Mouse (Mus musculus) liver, embryonic 16.5 days (tissue): ENCODE measurements around the gene Brcc3. TPM values are rescaled to one million over a fixed set of nuclear protein-coding genes. Genes with fewer than 3 reads are reported as not detected.

Experiments used
- ATAC-seq: fragments of 200-750 bp; cut with Nextera tagmentation; 2 replicates; pipeline ENCODE4 v1.8.0; 2017; ENCODE audit warnings: low read depth, mild to moderate bottlenecking, moderate number of reproducible peaks, moderate library complexity
- H3K27ac ChIP-seq: fragments of 300-500 bp; sonication (generic); 2 replicates; pipeline ENCODE4 v1.5.1; 2014; ENCODE audit warnings: mild to moderate bottlenecking, low read length
- H3K27me3 ChIP-seq: fragments of 300-500 bp; sonication (generic); 2 replicates; pipeline ENCODE4 v1.6.1; 2014; ENCODE audit warnings: low read depth, low read length, mixed read lengths; ENCODE audit not compliant: control insufficient read depth, insufficient read depth
- H3K36me3 ChIP-seq: fragments of 300-500 bp; sonication (generic); 2 replicates; pipeline ENCODE4 v1.6.1; 2014; ENCODE audit warnings: mild to moderate bottlenecking; ENCODE audit not compliant: control insufficient read depth, insufficient read depth
- H3K4me1 ChIP-seq: fragments of 300-500 bp; sonication (generic); 2 replicates; pipeline ENCODE4 v1.6.1; 2014; ENCODE audit warnings: low read depth, low read length, mixed read lengths; ENCODE audit not compliant: control insufficient read depth
- H3K4me2 ChIP-seq: fragments of 300-500 bp; sonication (generic); 2 replicates; pipeline ENCODE4 v1.6.1; 2014; ENCODE audit warnings: low read depth, low read length, mixed read lengths
- H3K4me3 ChIP-seq: fragments of 300-500 bp; sonication (generic); 2 replicates; pipeline ENCODE4 v1.5.1; 2014; ENCODE audit warnings: low read depth, mild to moderate bottlenecking, low read length
- H3K9ac ChIP-seq: fragments of 300-500 bp; sonication (generic); 2 replicates; pipeline ENCODE4 v1.6.1; 2014; ENCODE audit warnings: low read depth, low read length
- H3K9me3 ChIP-seq: fragments of 300-500 bp; sonication (generic); replicated peaks from 2 replicates; pipeline ENCODE4 v1.6.1; 2016; ENCODE audit warnings: low read length; ENCODE audit not compliant: control insufficient read depth
- WGBS: fragments of 180-500 bp; shearing (Covaris S2); extraction: QIAGEN DNeasy Blood & Tissue Kit; methylation state at CpG from one replicate; pipeline ENCODE4 v1.1.7; 2014; ENCODE audit not compliant: insufficient replicate concordance; 5-methylcytosine and 5-hydroxymethylcytosine counted together
- polyA plus RNA-seq: library from polyadenylated mRNA; unstranded; fragments of >200 nt; fragmentation: Nextera tagmentation; extraction: Ambion mirVana; gene quantifications from 2 replicates; pipeline ENCODE4 v1.2.1, GENCODE M21; 2015

Gene Brcc3
- polyA plus RNA-seq: 29.3 and 34.1 TPM in 2 replicates

GRCm38 (mm10) chrX:75415936-75416785 lies at the start of gene Brcc3, which contains the start of the genes Cmc4 and Mtcp1:
Gene Brcc3 (plus strand): TSS chrX:75416628.
Gene Cmc4 (minus strand): TSS chrX:75416584.
Gene Mtcp1 (minus strand): TSS chrX:75416588.
- Histone ChIP-seq H3K9me3 (no peaks in the 10 kb centered on the region), H3K4me2 (peak within 1 kb of the TSS; percentile 57), H3K4me3 (peak within 1 kb of the TSS; percentile 69), H3K9ac (peak within 1 kb of the TSS; percentile 76), H3K36me3 (no peaks in the 10 kb centered on the region), H3K27me3 (no peaks in the 10 kb centered on the region), H3K27ac (peak within 1 kb of the TSS; percentile 95), H3K4me1 (no peaks in the 10 kb centered on the region)
- ATAC-seq: peak; percentile 97
- WGBS: 16% methylated on average over 52 of the region's 52 CpGs

GRCm38 (mm10) chrX:75370197-75370596 lies 46.2 kb upstream of the Brcc3 start:
- Histone ChIP-seq H3K4me2 (no peak overlapping the region), H3K4me1 (no peaks in the 10 kb centered on the region), H3K27ac (no peak overlapping the region), H3K9me3 (no peaks in the 10 kb centered on the region), H3K9ac (no peak overlapping the region), H3K36me3 (no peaks in the 10 kb centered on the region), H3K27me3 (no peaks in the 10 kb centered on the region), H3K4me3 (no peak overlapping the region)
- no peak for ATAC-seq

GRCm38 (mm10) chrX:75372666-75373425 lies 43.6 kb upstream of the Brcc3 start:
- Histone ChIP-seq H3K36me3 (no peaks in the 10 kb centered on the region), H3K4me2 (no peak overlapping the region), H3K4me1 (no peaks in the 10 kb centered on the region), H3K9ac (no peak overlapping the region), H3K27me3 (no peaks in the 10 kb centered on the region), H3K27ac (no peak overlapping the region), H3K4me3 (no peak overlapping the region), H3K9me3 (no peaks in the 10 kb centered on the region)
- no peak; the same call in 1 of the 2 replicates for ATAC-seq
- 43% methylated on average over 2 of the region's 2 CpGs for WGBS

DNA sequence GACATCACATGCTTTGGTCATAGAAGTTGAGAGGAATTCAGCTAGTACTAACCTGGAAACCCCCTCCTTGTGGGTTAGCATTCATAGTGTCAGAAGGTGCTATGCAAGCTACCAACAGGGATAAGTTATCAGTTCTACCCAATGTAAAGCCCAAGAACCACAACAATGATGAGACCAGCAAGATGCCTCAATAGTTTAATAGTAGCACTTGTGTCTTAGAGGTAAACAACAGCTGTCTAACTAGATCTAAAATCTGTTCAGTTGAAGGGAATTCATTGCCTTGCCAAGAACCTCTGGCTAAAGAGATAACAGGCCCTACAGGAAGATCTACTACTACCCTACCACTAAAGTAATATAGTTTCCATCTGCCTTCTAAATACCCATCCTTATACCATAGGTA lies 39.6 kb upstream of the Brcc3 start:
- no peak overlapping the region for H3K4me3 ChIP-seq
- H3K9ac ChIP-seq: no peak overlapping the region
- no peaks in the 10 kb centered on the region for H3K27me3 ChIP-seq
- no peak overlapping the region for H3K4me2 ChIP-seq
- H3K9me3 ChIP-seq: no peaks in the 10 kb centered on the region
- no peak for ATAC-seq
- no peak overlapping the region for H3K27ac ChIP-seq
- H3K4me1 ChIP-seq: no peaks in the 10 kb centered on the region
- H3K36me3 ChIP-seq: no peaks in the 10 kb centered on the region

DNA sequence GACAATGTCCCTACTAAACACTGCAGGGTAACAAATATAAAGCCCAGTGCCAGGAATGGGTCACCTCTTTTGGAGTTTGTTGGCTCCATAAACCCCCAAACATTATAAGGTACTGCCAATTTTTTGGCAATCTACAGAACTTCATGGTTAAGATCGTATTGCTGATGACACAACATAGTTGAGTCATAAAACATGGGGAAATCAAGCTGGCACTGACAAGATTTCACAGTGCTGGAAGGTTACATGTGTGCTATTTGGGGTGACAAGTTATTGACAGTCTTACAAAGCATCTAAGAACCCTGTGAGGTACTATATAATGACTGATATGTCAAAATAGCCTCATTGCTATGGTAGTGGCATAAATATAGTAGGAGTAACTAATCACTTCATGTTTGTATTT lies 35.3 kb upstream of the Brcc3 start:
- Histone ChIP-seq H3K9me3 (no peaks in the 10 kb centered on the region), H3K4me1 (no peaks in the 10 kb centered on the region), H3K27me3 (no peaks in the 10 kb centered on the region), H3K9ac (no peak overlapping the region), H3K36me3 (no peaks in the 10 kb centered on the region), H3K4me3 (no peak overlapping the region), H3K4me2 (no peak overlapping the region), H3K27ac (no peak overlapping the region)
- 58% methylated on average over 1 of the region's 1 CpGs for WGBS
- ATAC-seq: no peak

- peak overlapping the region; percentile 65 for H3K4me3 ChIP-seq
- no peak overlapping the region for H3K27ac ChIP-seq
- no peak overlapping the region for H3K9ac ChIP-seq
- H3K4me2 ChIP-seq: peak overlapping the region; percentile 64
- no peaks in the 10 kb centered on the region for H3K9me3 ChIP-seq
- H3K27me3 ChIP-seq: no peaks in the 10 kb centered on the region
- ATAC-seq: no peak
- no peaks in the 10 kb centered on the region for H3K36me3 ChIP-seq
- WGBS: 71% methylated on average over 5 of the region's 5 CpGs
- no peaks in the 10 kb centered on the region for H3K4me1 ChIP-seq
These were observed 34.7 kb upstream of the Brcc3 start for GRCm38 (mm10) chrX:75381699-75382098.

DNA sequence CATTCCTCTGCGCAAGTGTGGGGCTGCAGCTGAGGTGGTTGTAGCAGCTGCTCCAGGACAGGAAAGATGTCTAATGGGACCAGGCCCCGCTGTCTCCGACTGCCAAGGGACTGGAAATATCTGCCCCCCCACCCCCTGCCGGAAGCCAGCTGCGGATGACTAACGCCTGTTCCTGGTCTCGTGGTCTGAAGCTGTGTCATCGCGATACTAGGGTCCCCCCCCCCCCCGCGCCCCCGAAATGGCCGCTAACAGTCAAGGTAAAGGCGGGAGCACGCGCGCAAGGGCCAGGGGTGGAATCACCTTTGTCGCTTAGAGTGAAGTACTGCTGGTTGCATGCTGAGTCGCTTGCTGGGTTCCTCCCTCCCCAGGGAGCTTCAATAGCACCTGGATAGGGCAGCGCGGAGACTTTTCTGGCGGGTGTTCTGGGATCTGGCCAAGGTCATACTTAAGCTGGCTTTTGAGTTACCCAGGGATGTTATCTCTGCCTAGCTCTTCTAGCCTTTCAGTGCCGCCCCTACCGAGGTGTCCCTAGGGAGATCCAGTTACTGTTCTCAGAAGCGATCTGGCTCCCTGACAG lies 34.1 kb upstream of the Brcc3 start, which contains the start of the genes Fundc2 and F8:
Gene Fundc2 (plus strand): TSS at position 205 of the 577 bp plus-strand sequence.
Gene F8 (minus strand): TSS at position 421 of the 577 bp plus-strand sequence.
- H3K9ac ChIP-seq: peak within 1 kb of the TSS; percentile 66
- WGBS: 16% methylated on average over 23 of the region's 25 CpGs
- no peaks in the 10 kb centered on the region for H3K4me1 ChIP-seq
- no peaks in the 10 kb centered on the region for H3K27me3 ChIP-seq
- peak within 1 kb of the TSS; percentile 64 for H3K4me2 ChIP-seq
- H3K9me3 ChIP-seq: no peaks in the 10 kb centered on the region
- peak; percentile 87 for ATAC-seq
- peak within 1 kb of the TSS; percentile 81 for H3K27ac ChIP-seq
- peak within 1 kb of the TSS; percentile 65 for H3K4me3 ChIP-seq
- H3K36me3 ChIP-seq: no peaks in the 10 kb centered on the region

GRCm38 (mm10) chrX:75399471-75399870 lies 17.0 kb upstream of the Brcc3 start:
- H3K27ac ChIP-seq: no peak overlapping the region
- 65% methylated on average over 1 of the region's 1 CpGs for WGBS
- no peaks in the 10 kb centered on the region; the same call in 1 of the 2 replicates for H3K36me3 ChIP-seq
- H3K9me3 ChIP-seq: no peaks in the 10 kb centered on the region
- H3K4me2 ChIP-seq: no peak overlapping the region
- no peaks in the 10 kb centered on the region for H3K27me3 ChIP-seq
- H3K4me3 ChIP-seq: no peak overlapping the region
- no peak for ATAC-seq
- peaks cover 12% of the 10 kb centered on the region for H3K4me1 ChIP-seq
- no peak overlapping the region for H3K9ac ChIP-seq
